Mouse (Mus musculus) G1E (cell line): Measurements from ENCODE around the gene Akr1b3.

Experiments used
- CTCF ChIP-seq: IDR thresholded peaks from 2 replicates; pipeline ENCODE4 v1.5.1; 2012; ENCODE audit warnings: low read depth, low read length, inconsistent platforms, mixed read lengths
- TAL1 ChIP-seq: conservative IDR thresholded peaks from 2 replicates; pipeline ENCODE4 v1.6.1; 2012; ENCODE audit warnings: low read depth, low read length, inconsistent platforms, mixed read lengths

DNA sequence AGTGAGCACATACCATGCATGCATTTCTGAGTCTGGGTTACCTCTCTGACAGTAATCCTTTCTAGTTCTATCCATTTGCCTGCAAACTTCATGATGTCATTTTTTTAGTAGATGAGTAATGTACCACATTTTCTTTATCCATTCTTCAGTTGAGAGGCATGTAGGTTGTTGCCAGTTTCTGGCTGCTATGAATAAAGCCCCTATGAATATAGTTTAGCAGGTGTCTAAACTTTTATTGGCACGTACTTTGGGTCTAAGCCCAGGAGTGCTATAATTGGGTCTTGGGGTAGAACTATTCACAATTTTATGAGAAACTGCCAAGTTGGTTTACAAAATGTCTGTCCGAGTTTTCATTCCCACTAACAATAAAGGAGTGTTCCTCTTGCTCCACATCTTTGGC is 20.5 kb upstream of the Akr1b3 start:
- TF ChIP-seq CTCF = no peak
- no peak for TF ChIP-seq TAL1
